Mouse (Mus musculus): ENCODE measurements at regions not wholly inside any gene's neighbourhood (a gene's known extent, or its start where the extent isn't known, plus 50 kb on each side); places are given as distances from the start of the nearest gene placed in this dataset.

DNA sequence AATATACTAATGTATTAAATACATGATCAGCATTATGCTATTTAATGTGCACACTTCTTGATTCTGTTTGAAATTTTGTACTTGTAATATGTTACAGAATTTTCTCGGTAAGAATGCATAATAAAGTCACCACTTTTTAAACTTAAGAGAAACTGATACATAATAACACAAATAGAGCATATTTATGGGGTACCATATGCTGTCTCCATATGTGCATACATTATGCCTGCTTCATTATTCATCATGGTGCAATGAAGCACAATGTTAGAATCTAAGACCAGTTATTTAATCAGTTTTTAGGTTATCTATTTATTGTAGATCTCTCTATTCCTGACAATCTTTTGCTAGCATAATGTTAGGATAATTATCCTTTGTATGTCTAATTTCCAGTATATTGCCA lies 115.9 kb upstream of the Ndst3 start:
- TF ChIP-seq CTCF (IDR thresholded peaks at IDR 0.05; ENCODE audit: insufficient read depth, low read length) (no peak), POLR2A (IDR thresholded peaks at IDR 0.05; ENCODE audit: borderline replicate concordance, extremely low read depth, low read depth, low read length) (no peak)
- H3K4me1 ChIP-seq (ENCODE audit: control insufficient read depth, insufficient read depth, low read length): no peaks in the 10 kb centered on the region
- DNase-seq: no peak
- no peak overlapping the region for H3K4me3 ChIP-seq (replicated peaks; ENCODE audit: extremely low read depth, low read depth, low read length)
- WGBS: 80% methylated on average over 1 of the region's 1 CpGs

DNA sequence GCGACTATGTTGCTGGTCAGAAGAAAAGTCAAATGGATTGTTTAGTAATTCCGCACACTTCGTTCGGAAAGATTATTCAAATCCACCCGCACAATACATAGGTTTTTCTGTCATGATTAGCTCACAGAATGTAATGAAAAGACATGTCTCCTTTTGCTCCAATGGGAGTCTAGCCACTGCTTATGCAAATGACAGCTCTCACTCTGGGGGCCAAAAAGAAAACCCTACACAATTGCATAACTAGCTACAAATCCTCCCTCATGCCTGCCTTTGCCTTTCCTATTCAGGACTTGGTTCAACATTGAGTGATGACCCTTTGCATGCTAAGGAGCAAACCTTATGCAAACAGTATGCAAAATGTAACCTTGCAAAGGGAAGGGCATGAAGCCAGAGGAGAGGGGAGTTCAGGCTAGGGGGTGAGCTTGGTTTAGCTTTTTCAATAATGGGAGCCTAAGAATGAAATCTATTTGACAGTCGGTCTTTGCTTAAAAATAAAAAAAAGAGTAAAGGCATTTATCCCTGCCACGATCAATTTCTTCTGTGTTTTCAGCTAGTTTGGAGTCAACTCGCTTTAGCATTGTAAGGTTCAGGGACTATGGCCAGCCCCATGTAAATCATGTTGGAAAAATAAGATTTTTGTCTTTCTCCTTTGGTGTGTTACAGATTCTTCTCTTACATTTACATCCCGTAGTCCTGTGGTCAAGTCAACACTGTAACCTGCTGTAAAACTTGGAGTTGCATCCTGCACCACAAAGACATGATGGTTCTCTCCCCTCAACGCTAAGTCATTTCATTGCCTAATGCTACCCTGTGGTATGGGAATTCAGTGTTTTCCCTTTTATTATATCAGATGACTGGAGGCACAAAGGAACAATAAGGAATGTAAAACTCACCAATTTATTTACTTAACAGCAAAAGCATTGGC lies 119.6 kb upstream of the Ndst3 start:
- WGBS: 86% methylated on average over 10 of the region's 10 CpGs
- no peaks in the 10 kb centered on the region for H3K4me1 ChIP-seq (ENCODE audit: control insufficient read depth, insufficient read depth, low read length)
- H3K4me3 ChIP-seq (replicated peaks; ENCODE audit: extremely low read depth, low read depth, low read length): no peak overlapping the region
- TF ChIP-seq POLR2A (IDR thresholded peaks at IDR 0.05; ENCODE audit: borderline replicate concordance, extremely low read depth, low read depth, low read length) (no peak), CTCF (IDR thresholded peaks at IDR 0.05; ENCODE audit: insufficient read depth, low read length) (no peak)
- no peak for DNase-seq

GRCm38 (mm10) chr3:123810943-123811499 lies 120.4 kb upstream of the Ndst3 start:
- Histone ChIP-seq H3K4me1 (ENCODE audit: control insufficient read depth, insufficient read depth, low read length) (no peaks in the 10 kb centered on the region), H3K4me3 (replicated peaks; ENCODE audit: extremely low read depth, low read depth, low read length) (no peak overlapping the region)
- no peak for TF ChIP-seq POLR2A (IDR thresholded peaks at IDR 0.05; ENCODE audit: borderline replicate concordance, extremely low read depth, low read depth, low read length)
- TF ChIP-seq CTCF (IDR thresholded peaks at IDR 0.05; ENCODE audit: insufficient read depth, low read length): no peak
- no peak for DNase-seq
- WGBS: 69% methylated on average over 5 of the region's 5 CpGs

DNA sequence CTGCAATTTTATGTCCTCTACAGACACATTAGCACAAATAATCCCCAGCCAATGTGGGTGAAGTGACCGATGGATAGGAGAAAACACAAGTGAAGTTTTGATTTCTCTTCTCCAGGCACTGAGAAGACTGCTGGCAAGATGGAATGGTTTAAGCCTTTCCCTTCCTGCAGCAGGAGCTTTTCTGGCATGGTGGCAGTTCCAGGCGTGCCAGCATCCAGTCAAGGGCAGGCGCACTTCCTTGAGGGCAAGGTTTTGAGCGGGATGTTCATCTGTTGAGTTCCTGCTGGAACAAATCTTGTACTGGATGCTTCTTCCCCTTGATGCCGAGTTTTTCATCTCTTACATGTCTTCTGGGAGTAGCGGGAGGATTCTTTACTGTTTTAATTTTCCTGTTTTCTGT lies 138.1 kb upstream of the Ndst3 start:
- no peak overlapping the region for H3K4me3 ChIP-seq (replicated peaks; ENCODE audit: extremely low read depth, low read depth, low read length)
- WGBS: 69% methylated on average over 6 of the region's 6 CpGs

DNA sequence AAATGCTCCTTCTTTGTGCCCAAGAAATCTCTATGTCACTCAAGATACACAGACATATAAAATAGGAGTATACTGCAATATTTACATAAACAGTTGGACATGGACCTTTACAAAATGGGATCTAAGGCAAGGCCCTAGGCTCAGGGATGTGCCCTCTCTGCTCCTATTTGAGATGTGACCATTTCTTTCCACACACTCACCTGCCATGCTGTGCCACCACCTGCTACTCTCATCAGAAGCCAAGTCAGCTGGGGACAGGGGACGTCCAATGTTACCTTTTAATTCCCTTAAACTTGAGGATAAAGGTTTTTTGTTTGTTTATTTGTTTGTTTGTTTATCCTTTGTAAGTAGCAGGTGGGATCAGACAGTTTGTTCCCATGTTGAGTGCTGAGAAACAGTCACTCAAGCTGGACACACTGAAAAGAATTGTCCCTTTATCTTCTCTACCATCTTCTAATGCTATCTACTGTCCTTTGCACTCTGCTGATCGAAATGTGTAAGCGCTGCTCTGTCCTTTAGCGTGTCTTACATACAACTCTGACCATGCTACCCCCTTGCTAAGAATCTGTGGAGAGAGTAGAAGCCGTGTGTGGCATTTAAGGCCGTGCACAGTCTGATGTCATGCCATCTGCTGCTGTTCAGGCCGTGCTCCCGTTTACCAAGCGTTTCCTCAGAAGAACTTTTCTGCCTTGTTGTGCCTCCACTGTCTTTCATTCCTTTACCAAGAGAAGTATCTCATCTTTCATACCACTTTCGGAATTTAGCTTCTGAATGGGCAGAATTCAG lies 147.9 kb upstream of the Ndst3 start:
- no peak for DNase-seq
- WGBS: 77% methylated on average over 10 of the region's 10 CpGs
- TF ChIP-seq POLR2A (IDR thresholded peaks at IDR 0.05; ENCODE audit: borderline replicate concordance, extremely low read depth, low read depth, low read length): no peak
- TF ChIP-seq CTCF (IDR thresholded peaks at IDR 0.05; ENCODE audit: insufficient read depth, low read length): no peak
- Histone ChIP-seq H3K4me3 (replicated peaks; ENCODE audit: extremely low read depth, low read depth, low read length) (no peak overlapping the region), H3K4me1 (ENCODE audit: control insufficient read depth, insufficient read depth, low read length) (no peaks in the 10 kb centered on the region)

More for the DNA sequence above, 138.1 kb upstream of the Ndst3 start:
- no peaks in the 10 kb centered on the region for H3K4me1 ChIP-seq (ENCODE audit: control insufficient read depth, insufficient read depth, low read length)
- no peak for TF ChIP-seq CTCF (IDR thresholded peaks at IDR 0.05; ENCODE audit: insufficient read depth, low read length)
- no peak for TF ChIP-seq POLR2A (IDR thresholded peaks at IDR 0.05; ENCODE audit: borderline replicate concordance, extremely low read depth, low read depth, low read length)
- DNase-seq: no peak

DNA sequence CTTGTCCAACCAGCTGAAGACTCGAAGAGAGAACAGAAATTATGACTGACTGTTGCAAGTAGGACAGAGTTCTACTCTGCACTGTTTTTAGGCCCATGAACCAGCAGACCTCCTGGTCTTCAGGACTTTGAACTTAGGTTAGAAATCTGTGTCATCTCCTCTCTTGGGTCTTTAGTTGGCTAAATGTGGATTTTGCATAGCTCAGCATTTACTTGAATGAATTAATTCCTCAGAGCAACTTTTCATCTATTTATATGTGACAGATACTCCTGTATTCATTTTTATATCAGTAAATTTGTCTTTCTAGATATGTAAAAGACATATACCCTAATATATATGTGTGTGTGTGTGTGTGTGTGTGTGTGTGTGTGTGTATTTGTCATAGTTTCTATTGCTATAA lies 155.9 kb upstream of the Ndst3 start:
- Histone ChIP-seq H3K4me3 (replicated peaks; ENCODE audit: extremely low read depth, low read depth, low read length) (no peak overlapping the region), H3K4me1 (ENCODE audit: control insufficient read depth, insufficient read depth, low read length) (no peaks in the 10 kb centered on the region)
- 77% methylated on average over 1 of the region's 1 CpGs for WGBS
- no peak for DNase-seq
- TF ChIP-seq CTCF (IDR thresholded peaks at IDR 0.05; ENCODE audit: insufficient read depth, low read length) (no peak), POLR2A (IDR thresholded peaks at IDR 0.05; ENCODE audit: borderline replicate concordance, extremely low read depth, low read depth, low read length) (no peak)

- no peak for DNase-seq
- no peak for TF ChIP-seq CTCF (IDR thresholded peaks at IDR 0.05; ENCODE audit: insufficient read depth, low read length)
- WGBS: 82% methylated on average over 2 of the region's 2 CpGs
- Histone ChIP-seq H3K4me1 (ENCODE audit: control insufficient read depth, insufficient read depth, low read length) (no peaks in the 10 kb centered on the region), H3K4me3 (replicated peaks; ENCODE audit: extremely low read depth, low read depth, low read length) (no peak overlapping the region)
These were observed 158.0 kb upstream of the Ndst3 start for GRCm38 (mm10) chr3:123848663-123849062.

- no peak for TF ChIP-seq CTCF (IDR thresholded peaks at IDR 0.05; ENCODE audit: insufficient read depth, low read length)
- TF ChIP-seq POLR2A (IDR thresholded peaks at IDR 0.05; ENCODE audit: borderline replicate concordance, extremely low read depth, low read depth, low read length): no peak
- no peaks in the 10 kb centered on the region for H3K4me1 ChIP-seq (ENCODE audit: control insufficient read depth, insufficient read depth, low read length)
- H3K4me3 ChIP-seq (replicated peaks; ENCODE audit: extremely low read depth, low read depth, low read length): no peak overlapping the region
- DNase-seq: no peak
- WGBS: 70% methylated on average over 3 of the region's 3 CpGs
These were observed 162.2 kb upstream of the Ndst3 start for GRCm38 (mm10) chr3:123852889-123853288.

GRCm38 (mm10) chr3:123873709-123874108 lies 183.1 kb upstream of the Ndst3 start:
- no peak for DNase-seq
- TF ChIP-seq CTCF (IDR thresholded peaks at IDR 0.05; ENCODE audit: insufficient read depth, low read length) (no peak), POLR2A (IDR thresholded peaks at IDR 0.05; ENCODE audit: borderline replicate concordance, extremely low read depth, low read depth, low read length) (no peak)
- no peaks in the 10 kb centered on the region for H3K4me1 ChIP-seq (ENCODE audit: control insufficient read depth, insufficient read depth, low read length)
- WGBS: 92% methylated on average over 2 of the region's 2 CpGs
- no peak overlapping the region for H3K4me3 ChIP-seq (replicated peaks; ENCODE audit: extremely low read depth, low read depth, low read length)
